Mouse (Mus musculus) heart, postnatal 10 days (tissue): ENCODE results near the gene Naa30. TPM values are rescaled to one million over a fixed set of nuclear protein-coding genes. Genes with fewer than 3 reads are reported as not detected.

ENCODE experiments used
- DNase-seq, 2 experiments: peaks; one replicate each; pipeline ENCODE4 v3.0.0; 2021
- intact Hi-C: fragments of 180-260 bp; cut with DNase I; formaldehyde crosslinking; loops from one replicate; pipeline ENCODE4 v1.15.1; 2025
- total RNA-seq, 2 experiments: library from RNA; stranded (reverse); gene quantifications; 2 replicates each; pipeline ENCODE4 v1.2.3; 2021

Gene Naa30
- total RNA-seq, 2 experiments from 2014 or later, result 23.7 to 27.1 TPM

GRCm38 (mm10) chr14:49221771-49222170 is 49.7 kb downstream of the Naa30 start:
- no peak for DNase-seq
- intact Hi-C loops, result no loop called here

GRCm38 (mm10) chr14:49226471-49226870 is 54.4 kb downstream of the Naa30 start:
- DNase-seq, result no peak
- intact Hi-C loops, result no loop called here

GRCm38 (mm10) chr14:49226986-49227385 is 55.0 kb downstream of the Naa30 start:
- no peak for DNase-seq
- intact Hi-C loops, result no loop called here

- intact Hi-C loops, result no loop called here
- no peak for DNase-seq
Measured at GRCm38 (mm10) chr14:49231845-49232244, 59.8 kb downstream of the Naa30 start.

- intact Hi-C loops, result loop anchor here (5.0 kb wide), 2 partner anchors 112 to 552 kb away; no protein-coding TSS in a partner anchor
- DNase-seq, result peak; percentile 32 to 69
Measured at GRCm38 (mm10) chr14:49234788-49235515, 62.9 kb downstream of the Naa30 start.

- DNase-seq, result peak; percentile 62 to 72
- intact Hi-C loops, result loop anchor here (1.0 to 5.0 kb wide), 5 partner anchors 109 to 549 kb away; no protein-coding TSS in a partner anchor
Measured at GRCm38 (mm10) chr14:49238206-49238605, 66.2 kb downstream of the Naa30 start.

Other genes with a start within 250 kb of the Naa30 start
- gene Ap5m1, start 106.1 kb upstream of the Naa30 start, total RNA-seq, result 10 to 100 TPM; 14.1 to 15.2 TPM
- 10 to 100 TPM; 31.2 to 32.3 TPM for gene Exoc5, start 105.6 kb upstream of the Naa30 start, total RNA-seq
- gene ccdc198, start 73.2 kb downstream of the Naa30 start, total RNA-seq, result not detected